Mouse (Mus musculus): ENCODE measurements at regions not wholly inside any gene's neighbourhood (a gene's known extent, or its start where the extent isn't known, plus 50 kb on each side); places are given as distances from the start of the nearest gene placed in this dataset.

DNA sequence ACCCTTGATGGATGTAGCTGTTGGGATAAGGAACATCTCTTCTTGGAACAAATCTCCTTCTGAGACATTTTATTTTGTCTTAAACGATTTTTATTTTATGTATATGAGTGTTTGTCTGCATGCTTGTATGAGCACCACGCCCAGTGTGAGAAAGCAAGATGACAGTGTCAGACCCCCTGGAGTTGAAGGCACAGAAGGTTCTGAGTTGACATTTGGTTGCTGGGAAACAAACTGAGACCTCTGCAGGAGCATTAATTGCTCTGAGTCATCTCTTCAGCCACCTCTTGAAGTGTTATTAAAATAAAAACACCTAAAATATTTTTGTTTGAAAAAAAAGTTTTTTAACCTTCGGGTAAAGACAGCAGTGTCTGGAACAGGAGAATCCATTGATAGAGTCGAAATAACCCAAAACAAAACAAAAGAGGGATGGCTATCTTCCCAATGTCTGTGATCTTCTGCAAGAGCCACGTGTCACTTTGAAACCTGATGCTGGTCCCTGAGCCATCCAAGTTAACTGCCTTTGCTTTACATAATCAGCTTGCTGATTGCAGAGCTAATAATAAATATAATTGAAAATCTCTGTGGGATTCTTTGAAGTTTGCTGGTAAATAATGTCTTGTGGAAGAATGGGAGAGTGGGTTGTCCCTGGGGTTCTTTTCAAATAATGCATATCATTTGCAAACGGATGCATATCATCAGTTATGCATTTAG, 92.8 kb upstream of the 1700024P04Rik start:
- TF ChIP-seq CTCF (IDR thresholded peaks at IDR 0.05; ENCODE audit: low read depth, low read length), result no peak
- TF ChIP-seq GATA1 (IDR thresholded peaks at IDR 0.05; ENCODE audit: borderline replicate concordance, low read length), result no peak
- TF ChIP-seq TAL1 (conservative IDR thresholded peaks at IDR 0.05; ENCODE audit: low read depth, low read length), result no peak

Measured in G1E (cell line).